Mouse (Mus musculus) lung, postnatal 0 days (tissue): Measurements from ENCODE around the gene Nme9.

Experiments used
- CTCF ChIP-seq: IDR thresholded peaks from 2 replicates; pipeline ENCODE4 v1.5.1; 2016; ENCODE audit warnings: antibody characterized with exemption, mild to moderate bottlenecking
- EP300 ChIP-seq: IDR thresholded peaks from 2 replicates; pipeline ENCODE4 v1.6.1; 2016; ENCODE audit warnings: antibody characterized with exemption, mild to moderate bottlenecking, control low read depth

DNA sequence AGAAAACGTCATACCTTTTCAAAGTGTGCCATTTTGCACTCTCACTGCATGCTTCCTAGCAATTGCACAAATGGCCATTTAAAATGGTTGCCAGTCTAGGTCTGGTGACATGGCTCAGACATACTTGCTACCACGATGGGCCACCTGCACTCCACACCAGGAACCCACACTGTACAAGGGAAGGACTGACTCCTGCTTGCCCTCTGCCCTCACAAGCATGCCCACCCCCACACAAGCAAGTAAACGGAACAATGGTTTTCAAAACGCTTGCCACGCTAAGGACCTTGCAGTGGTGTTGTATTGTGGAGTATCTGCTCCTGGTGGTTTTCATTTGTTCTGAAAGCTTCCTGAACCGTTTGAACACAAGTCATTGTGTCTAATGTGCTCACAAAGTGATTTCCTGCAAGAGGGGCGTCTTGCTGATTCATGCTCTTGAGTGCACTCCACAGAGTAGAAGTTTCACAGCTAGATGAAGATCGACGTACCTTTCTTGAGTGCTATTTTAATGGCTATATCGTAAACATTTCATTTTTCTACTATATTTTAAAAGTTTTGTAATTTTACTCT is 41.4 kb downstream of the Nme9 start:
- no peak for TF ChIP-seq CTCF
- no peak for TF ChIP-seq EP300
